Mouse (Mus musculus): ENCODE measurements around the gene Hfe.

- TF ChIP-seq EP300 (IDR thresholded peaks at IDR 0.05; ENCODE audit: low read depth), result peak; percentile 11; the same call in 1 of the 2 replicates
- no peak for TF ChIP-seq CTCF (IDR thresholded peaks at IDR 0.05; ENCODE audit: low read depth)
Observed at GRCm38 (mm10) chr13:23739922-23740252, 29.2 kb upstream of the Hfe start.

Measured in liver, embryonic 14.5 days (tissue).